Mouse (Mus musculus): ENCODE data around the gene Thra. TPM values are rescaled to one million over a fixed set of nuclear protein-coding genes. Genes with fewer than 3 reads are reported as not detected.

Thra gene
- total and polyA plus RNA-seq, 2 experiments from 2014 or later: 44.0 to 234 TPM

DNA sequence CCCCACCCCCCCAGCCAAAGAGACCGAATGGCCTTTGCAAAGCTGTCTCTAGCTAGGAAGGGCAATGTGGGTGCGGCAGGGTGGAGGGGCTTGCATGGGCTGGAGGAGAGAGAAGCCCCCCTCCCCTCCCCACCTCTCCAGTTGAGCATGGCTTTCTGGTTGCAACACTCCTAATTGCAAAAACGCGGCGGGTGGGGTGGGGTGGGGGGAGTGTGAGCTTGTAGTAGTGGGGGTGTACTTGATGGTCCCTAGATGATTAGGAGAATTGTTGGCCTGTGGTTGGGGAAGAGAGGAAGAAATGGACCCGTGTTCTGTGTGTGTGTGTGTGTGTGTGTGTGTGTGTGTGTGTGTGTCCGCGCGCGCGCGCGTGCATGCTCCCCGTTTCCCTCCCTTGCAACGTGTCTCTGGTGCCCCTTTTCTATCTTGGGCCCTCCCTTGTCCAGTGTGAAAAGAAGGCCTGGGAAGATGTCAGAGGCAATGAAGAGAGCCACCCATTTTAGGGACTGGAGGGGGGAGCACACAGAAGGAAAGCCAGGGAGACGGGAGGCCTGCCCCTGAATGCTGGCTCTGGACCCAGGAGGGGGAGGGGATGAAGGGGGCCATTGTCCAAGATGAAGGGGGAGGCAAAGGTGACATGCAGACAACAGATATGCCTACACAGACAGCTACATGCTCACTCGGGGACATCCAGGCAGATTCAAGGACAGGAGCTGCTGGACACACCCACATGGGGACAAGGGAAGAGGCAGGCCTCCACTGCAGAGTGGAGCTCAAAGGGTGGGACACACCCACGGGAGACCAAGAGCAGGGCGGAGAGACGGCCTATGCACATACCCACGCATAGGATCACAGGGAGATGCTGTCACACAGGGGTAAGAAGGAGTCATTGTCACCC is 2.2 kb downstream of the Thra start:
- ATAC-seq (ENCODE audit: insufficient read depth, low read depth) (peak; percentile 2; the same call in 1 of the 2 replicates), DNase-seq (ENCODE audit: low spot score) (no peak)
- peak overlapping the region; percentile 96 for H3K4me3 ChIP-seq (ENCODE audit: low read depth, low read length)
- no peaks in the 10 kb centered on the region for H3K36me3 ChIP-seq (replicated peaks; ENCODE audit: control insufficient read depth, insufficient read depth, low read length)
- TF ChIP-seq EP300 (IDR thresholded peaks at IDR 0.05; ENCODE audit: low read depth): no peak
- TF ChIP-seq CTCF (IDR thresholded peaks at IDR 0.05; ENCODE audit: low read depth): no peak
- WGBS: 1% methylated on average over 20 of the region's 21 CpGs
- peak overlapping the region; percentile 99 for H3K9ac ChIP-seq (replicated peaks; ENCODE audit: low read depth, low read length)
- H3K4me1 ChIP-seq (ENCODE audit: control insufficient read depth, insufficient read depth): peaks cover 53% of the 10 kb centered on the region
- peak overlapping the region; percentile 99 for H3K27ac ChIP-seq (ENCODE audit: low read depth)
- no peaks in the 10 kb centered on the region for H3K9me3 ChIP-seq (replicated peaks; ENCODE audit: control insufficient read depth, low read length)
- H3K27me3 ChIP-seq (ENCODE audit: control insufficient read depth, insufficient read depth, low read length): no peaks in the 10 kb centered on the region
- peak overlapping the region; percentile 80 for H3K4me2 ChIP-seq (ENCODE audit: low read depth, low read length)

GRCm38 (mm10) chr11:98743655-98744345 is 3.4 kb downstream of the Thra start:
- peak overlapping the region; percentile 96 for H3K4me3 ChIP-seq (ENCODE audit: low read depth, low read length)
- peaks cover 64% of the 10 kb centered on the region for H3K4me1 ChIP-seq (ENCODE audit: control insufficient read depth, insufficient read depth)
- H3K36me3 ChIP-seq (replicated peaks; ENCODE audit: control insufficient read depth, insufficient read depth, low read length): no peaks in the 10 kb centered on the region
- WGBS: 9% methylated on average over 9 of the region's 9 CpGs
- peak overlapping the region; percentile 99 for H3K27ac ChIP-seq (ENCODE audit: low read depth)
- peak; percentile 15 for ATAC-seq (ENCODE audit: insufficient read depth, low read depth)
- H3K27me3 ChIP-seq (ENCODE audit: control insufficient read depth, insufficient read depth, low read length): no peaks in the 10 kb centered on the region
- peak overlapping the region; percentile 99 for H3K9ac ChIP-seq (replicated peaks; ENCODE audit: low read depth, low read length)
- no peak for TF ChIP-seq EP300 (IDR thresholded peaks at IDR 0.05; ENCODE audit: low read depth)
- no peak for TF ChIP-seq CTCF (IDR thresholded peaks at IDR 0.05; ENCODE audit: low read depth)
- H3K9me3 ChIP-seq (replicated peaks; ENCODE audit: control insufficient read depth, low read length): no peaks in the 10 kb centered on the region
- peak; percentile 66 for DNase-seq (ENCODE audit: low spot score)
- peak overlapping the region; percentile 80 for H3K4me2 ChIP-seq (ENCODE audit: low read depth, low read length)

- peak overlapping the region; percentile 99 for H3K27ac ChIP-seq (ENCODE audit: low read depth)
- no peaks in the 10 kb centered on the region for H3K36me3 ChIP-seq (replicated peaks; ENCODE audit: control insufficient read depth, insufficient read depth, low read length)
- peaks cover 72% of the 10 kb centered on the region for H3K4me1 ChIP-seq (ENCODE audit: control insufficient read depth, insufficient read depth)
- H3K27me3 ChIP-seq (ENCODE audit: control insufficient read depth, insufficient read depth, low read length): no peaks in the 10 kb centered on the region
- no peak for TF ChIP-seq EP300 (IDR thresholded peaks at IDR 0.05; ENCODE audit: low read depth)
- no peak for TF ChIP-seq CTCF (IDR thresholded peaks at IDR 0.05; ENCODE audit: low read depth)
- no peaks in the 10 kb centered on the region for H3K9me3 ChIP-seq (replicated peaks; ENCODE audit: control insufficient read depth, low read length)
- DNase-seq (ENCODE audit: low spot score) (no peak), ATAC-seq (ENCODE audit: insufficient read depth, low read depth) (no peak)
- peak overlapping the region; percentile 96 for H3K4me3 ChIP-seq (ENCODE audit: low read depth, low read length)
- peak overlapping the region; percentile 99 for H3K9ac ChIP-seq (replicated peaks; ENCODE audit: low read depth, low read length)
- H3K4me2 ChIP-seq (ENCODE audit: low read depth, low read length): peak overlapping the region; percentile 80
- WGBS: 27% methylated on average over 7 of the region's 7 CpGs
These were observed 4.1 kb downstream of the Thra start for GRCm38 (mm10) chr11:98744456-98745019.

DNA sequence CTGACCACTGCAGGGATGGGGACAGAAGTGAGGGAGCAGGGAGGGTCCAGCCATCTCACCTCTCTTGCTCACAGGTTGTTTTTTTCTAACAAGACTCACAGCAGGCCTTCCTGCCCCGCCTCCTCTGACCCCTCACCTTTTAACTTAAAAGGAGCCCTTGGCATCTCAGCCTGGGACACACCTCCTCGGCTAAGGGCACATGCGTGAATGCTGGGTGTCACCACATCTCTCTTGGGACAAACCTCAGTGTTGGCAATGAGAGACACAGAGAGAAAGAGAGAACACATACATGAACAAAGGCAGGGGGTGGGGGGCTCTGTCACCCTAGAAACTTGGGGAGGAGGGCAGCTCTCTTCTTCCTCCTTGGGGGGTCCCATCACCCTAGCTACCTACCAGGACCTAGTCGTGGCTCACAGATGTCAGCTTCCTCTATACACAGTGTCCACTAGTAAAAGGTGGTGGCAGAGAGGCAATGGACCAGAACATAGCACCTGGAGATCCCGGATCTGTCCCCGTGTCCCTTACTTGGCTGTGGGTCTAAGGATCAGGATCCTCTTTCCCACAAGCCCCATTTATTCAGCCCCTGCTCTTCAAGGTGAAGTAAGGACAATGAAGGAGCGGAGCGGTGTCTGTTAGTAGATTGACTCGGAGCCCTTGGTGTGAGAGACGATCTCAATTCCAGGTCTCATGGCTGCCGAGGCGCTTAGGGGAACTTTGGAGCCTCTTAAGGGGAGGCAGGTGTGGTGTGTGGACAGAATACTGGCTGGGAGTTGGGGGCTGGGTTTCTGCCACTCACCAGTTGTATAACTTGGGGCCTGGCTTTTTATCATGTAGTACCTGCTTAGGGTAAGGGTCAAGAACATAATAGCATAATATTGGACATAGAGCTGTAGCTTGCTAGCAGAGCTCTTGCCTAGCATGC is 5.8 kb downstream of the Thra start:
- no peak for DNase-seq (ENCODE audit: low spot score)
- Histone ChIP-seq H3K4me1 (ENCODE audit: control insufficient read depth, insufficient read depth) (peaks cover 82% of the 10 kb centered on the region), H3K4me3 (ENCODE audit: low read depth, low read length) (no peak overlapping the region; the same call in 1 of the 2 replicates), H3K9me3 (replicated peaks; ENCODE audit: control insufficient read depth, low read length) (no peaks in the 10 kb centered on the region), H3K36me3 (replicated peaks; ENCODE audit: control insufficient read depth, insufficient read depth, low read length) (no peaks in the 10 kb centered on the region), H3K9ac (replicated peaks; ENCODE audit: low read depth, low read length) (0 out of 2 replicates have a peak overlapping the region, but pooled peaks have one; percentile 3), H3K27me3 (ENCODE audit: control insufficient read depth, insufficient read depth, low read length) (no peaks in the 10 kb centered on the region), H3K27ac (ENCODE audit: low read depth) (peak overlapping the region; percentile 96), H3K4me2 (ENCODE audit: low read depth, low read length) (peak overlapping the region; percentile 59)
- no peak for ATAC-seq (ENCODE audit: insufficient read depth, low read depth)
- WGBS: 42% methylated on average over 12 of the region's 12 CpGs
- TF ChIP-seq CTCF (IDR thresholded peaks at IDR 0.05; ENCODE audit: low read depth) (no peak), EP300 (IDR thresholded peaks at IDR 0.05; ENCODE audit: low read depth) (no peak)
